Mouse (Mus musculus) CH12.LX (cell line): ENCODE measurements around the gene Gal3st3. TPM values are rescaled to one million over a fixed set of nuclear protein-coding genes. Genes with fewer than 3 reads are reported as not detected.

Experiments used
- DNase-seq: peaks from one replicate; pipeline ENCODE4 v3.0.0-alpha.2; 2013; ENCODE audit errors: extremely low read depth
- H3K27ac ChIP-seq: 2 replicates; pipeline ENCODE4 v1.5.1; 2012; ENCODE audit warnings: low read depth, mild to moderate bottlenecking, control low read depth, moderate library complexity; ENCODE audit not compliant: insufficient read depth
- H3K27me3 ChIP-seq: replicated peaks from 2 replicates; pipeline ENCODE3; 2012; ENCODE audit warnings: inconsistent platforms
- H3K36me3 ChIP-seq, 2 experiments: replicated peaks in 1 of 2; 2 replicates each; pipeline versions ENCODE3 to v1.6.1; 2012; ENCODE audit warnings: inconsistent platforms in 1 of 2, low read length in 1 of 2, mild to moderate bottlenecking in 1 of 2, mixed read lengths in 1 of 2, moderate library complexity in 1 of 2; ENCODE audit not compliant: control insufficient read depth in 1 of 2, insufficient read depth in 1 of 2
- H3K4me1 ChIP-seq, 2 experiments: 2 replicates each; pipeline ENCODE4 v1.6.1; 2012; ENCODE audit warnings: inconsistent platforms in 1 of 2, moderate library complexity in 1 of 2; ENCODE audit not compliant: insufficient read depth in 2 of 2, control insufficient read depth in 1 of 2
- H3K4me2 ChIP-seq: 2 replicates; pipeline ENCODE4 v1.6.1; 2012; ENCODE audit warnings: low read depth, mild to moderate bottlenecking, control low read depth; ENCODE audit not compliant: poor library complexity, insufficient read depth, severe bottlenecking
- H3K4me3 ChIP-seq, 3 experiments: fragments of 150-350 bp in 1 of 3; sonication (generic) in 1 of 3; replicated peaks in 1 of 3; 2 replicates each; pipeline versions ENCODE3 to v1.5.1; 2011 to 2012; ENCODE audit warnings: low read depth in 2 of 3, low read length in 2 of 3, mild to moderate bottlenecking in 2 of 3, moderate library complexity in 2 of 3, control low read depth in 1 of 3, improper control_type of control experiment in 1 of 3, inconsistent platforms in 1 of 3, mixed read lengths in 1 of 3; ENCODE audit not compliant: poor library complexity in 1 of 3
- H3K79me2 ChIP-seq: replicated peaks from 2 replicates; pipeline ENCODE4 v1.6.1; 2012; ENCODE audit warnings: mild to moderate bottlenecking, moderate library complexity; ENCODE audit not compliant: control insufficient read depth, poor library complexity, insufficient read depth, severe bottlenecking; ENCODE audit errors: extremely low read depth
- H3K9ac ChIP-seq: 2 replicates; pipeline ENCODE4 v1.6.1; 2012; ENCODE audit warnings: low read depth, mild to moderate bottlenecking, control low read depth, moderate library complexity; ENCODE audit not compliant: insufficient read depth
- H3K9me3 ChIP-seq: replicated peaks from 2 replicates; pipeline ENCODE3; 2012; ENCODE audit warnings: low read length, inconsistent platforms, mixed read lengths
- BHLHE40 ChIP-seq: IDR thresholded peaks from 2 replicates; pipeline ENCODE4 v1.6.1; 2011; ENCODE audit warnings: mild to moderate bottlenecking, low read depth, low read length, improper control_type of control experiment
- ELF1 ChIP-seq: IDR thresholded peaks from 2 replicates; pipeline ENCODE4 v1.6.1; 2014; ENCODE audit warnings: low read depth, mild to moderate bottlenecking, inconsistent platforms, low read length, improper control_type of control experiment
- EP300 ChIP-seq: IDR thresholded peaks from 2 replicates; pipeline ENCODE4 v1.6.1; 2011; ENCODE audit warnings: low read length, improper control_type of control experiment
- GABPA ChIP-seq: IDR thresholded peaks from 2 replicates; pipeline ENCODE4 v1.6.1; 2012; ENCODE audit warnings: low read depth, low read length, improper control_type of control experiment, inconsistent platforms; ENCODE audit not compliant: insufficient replicate concordance
- IRF4 ChIP-seq: IDR thresholded peaks from 2 replicates; pipeline ENCODE4 v1.6.1; 2014; ENCODE audit warnings: low read depth, mild to moderate bottlenecking, inconsistent platforms, low read length, improper control_type of control experiment
- MAFK ChIP-seq: IDR thresholded peaks from 2 replicates; pipeline ENCODE4 v1.6.1; 2011; ENCODE audit warnings: low read length, improper control_type of control experiment; ENCODE audit not compliant: insufficient replicate concordance
- MAX ChIP-seq: IDR thresholded peaks from 2 replicates; pipeline ENCODE4 v1.6.1; 2011; ENCODE audit warnings: low read length, improper control_type of control experiment
- MAZ ChIP-seq: IDR thresholded peaks from 2 replicates; pipeline ENCODE4 v1.6.1; 2012; ENCODE audit warnings: low read depth, mild to moderate bottlenecking, inconsistent platforms, low read length, improper control_type of control experiment, moderate library complexity
- MEF2A ChIP-seq: IDR thresholded peaks from 2 replicates; pipeline ENCODE4 v1.6.1; 2014; ENCODE audit warnings: low read depth, mild to moderate bottlenecking, inconsistent platforms, low read length, improper control_type of control experiment, borderline replicate concordance
- MXI1 ChIP-seq: IDR thresholded peaks from 2 replicates; pipeline ENCODE4 v1.6.1; 2011; ENCODE audit warnings: mild to moderate bottlenecking, low read depth, low read length, improper control_type of control experiment
- POLR2A ChIP-seq: IDR thresholded peaks from 2 replicates; pipeline ENCODE4 v1.6.1; 2011; ENCODE audit warnings: low read depth, mild to moderate bottlenecking, improper control_type of control experiment, low read length
- POLR2AphosphoS2 ChIP-seq: IDR thresholded peaks from 2 replicates; pipeline ENCODE4 v1.6.1; 2011; ENCODE audit warnings: low read depth, low read length, improper control_type of control experiment
- RAD21 ChIP-seq: IDR thresholded peaks from 2 replicates; pipeline ENCODE4 v1.6.1; 2011; ENCODE audit warnings: low read depth, mild to moderate bottlenecking, low read length, improper control_type of control experiment, moderate library complexity
- RCOR1 ChIP-seq: conservative IDR thresholded peaks from 2 replicates; pipeline ENCODE4 v1.6.1; 2012; ENCODE audit warnings: low read depth, mild to moderate bottlenecking, inconsistent platforms, low read length, improper control_type of control experiment
- TCF12 ChIP-seq: IDR thresholded peaks from 2 replicates; pipeline ENCODE4 v1.6.1; 2014; ENCODE audit warnings: low read depth, mild to moderate bottlenecking, inconsistent platforms, low read length, improper control_type of control experiment
- ZC3H11A ChIP-seq: IDR thresholded peaks from 2 replicates; pipeline ENCODE4 v1.6.1; 2012; ENCODE audit warnings: low read depth, mild to moderate bottlenecking, inconsistent platforms, low read length, improper control_type of control experiment
- dilution Hi-C: fragments of 300-500 bp; cut with MboI; formaldehyde crosslinking; loops from 2 replicates; pipeline ENCODE4 v1.14.3; 2020; ENCODE audit warnings: low sequenced_read_pairs; ENCODE audit not compliant: extremely low pct_unique_long_range_greater_than_20kb, extremely low pct_ligation_motif_present
- in situ Hi-C: fragments of 300-500 bp; cut with MboI; formaldehyde crosslinking; loops from 3 replicates; pipeline ENCODE4 v1.14.3; 2019; ENCODE audit warnings: low sequenced_read_pairs, low pct_ligation_motif_present, low pct_unique_long_range_greater_than_20kb, mixed read lengths
- polyA plus RNA-seq: library from polyadenylated mRNA; unstranded; fragments of >175 nt; gene quantifications from 2 replicates; pipeline ENCODE4 v1.2.1, GENCODE M21; 2012; ENCODE audit warnings: low read depth; ENCODE audit not compliant: insufficient read length
- total RNA-seq, 2 experiments: library from RNA; depleted of rRNA; stranded (reverse); fragments of 300-350 nt in 1 of 2; fragments of >200 nt in 1 of 2; gene quantifications; 2 replicates each; pipeline ENCODE4 v1.2.3; 2012 to 2014

The Gal3st3 gene
- total and polyA plus RNA-seq, 3 experiments = not detected

DNA sequence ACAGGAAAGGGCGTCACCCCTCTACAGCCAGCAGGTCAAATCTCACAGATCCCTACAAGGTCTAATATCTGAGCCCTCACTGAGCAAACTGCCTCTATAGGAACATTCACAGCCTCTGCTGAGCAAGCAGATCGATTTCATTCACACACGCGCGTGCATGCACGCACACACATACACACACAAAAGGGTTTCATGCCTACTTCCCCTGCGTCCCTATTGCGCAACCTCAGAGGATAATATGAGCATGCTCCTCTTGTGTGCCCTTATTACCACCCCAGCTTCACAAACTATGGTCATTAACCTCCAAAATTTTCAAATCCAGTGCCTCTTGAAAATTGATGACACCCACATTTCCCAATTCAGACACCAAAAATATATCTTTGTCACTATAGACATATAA is 15.1 kb downstream of the Gal3st3 start:
- no peak overlapping the region for H3K9ac ChIP-seq
- H3K36me3 ChIP-seq = no peaks in the 10 kb centered on the region
- H3K4me2 ChIP-seq = no peak overlapping the region
- no peak overlapping the region for H3K27ac ChIP-seq
- peaks cover 38% of the 10 kb centered on the region for H3K27me3 ChIP-seq
- no peaks in the 10 kb centered on the region for H3K79me2 ChIP-seq
- peaks cover 15% of the 10 kb centered on the region for H3K9me3 ChIP-seq
- in situ Hi-C loops (no loop called here), dilution Hi-C loops (no loop called here)
- DNase-seq = no peak
- no peak overlapping the region for H3K4me3 ChIP-seq
- no peak for TF ChIP-seq EP300
- TF ChIP-seq GABPA = no peak
- no peak for TF ChIP-seq POLR2A
- TF ChIP-seq MAX = no peak
- H3K4me1 ChIP-seq = no peaks in the 10 kb centered on the region

DNA sequence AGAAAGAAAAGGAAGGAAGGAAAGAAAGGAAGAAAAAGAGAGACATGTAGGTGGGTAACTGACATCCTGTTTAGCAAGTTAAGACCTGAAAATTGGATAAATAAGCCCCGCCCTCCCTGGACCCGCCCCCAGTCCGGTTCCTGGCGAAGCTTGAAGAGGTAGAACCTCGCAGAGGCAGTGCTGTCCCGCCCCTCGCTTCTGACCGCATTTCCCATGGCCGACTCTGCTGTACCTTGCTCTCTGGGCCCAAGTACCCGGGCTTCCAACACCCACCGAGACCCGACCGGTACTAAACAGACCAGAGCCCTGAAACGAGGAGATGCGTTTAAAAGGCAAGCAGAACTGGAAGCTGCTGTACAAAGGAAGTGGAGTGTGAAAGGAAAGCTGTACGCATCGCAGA is 25.7 kb downstream of the Gal3st3 start:
- no peaks in the 10 kb centered on the region for H3K79me2 ChIP-seq
- H3K4me1 ChIP-seq = peaks cover 3 to 7% of the 10 kb centered on the region in 2 experiments; a peak in 3 of 4 replicates
- in situ Hi-C loops = no loop called here
- dilution Hi-C loops = no loop called here
- H3K4me2 ChIP-seq = 0 out of 2 replicates have a peak overlapping the region, but pooled peaks have one; percentile 25
- no peak overlapping the region for H3K27ac ChIP-seq
- H3K9me3 ChIP-seq = no peaks in the 10 kb centered on the region
- H3K27me3 ChIP-seq = peaks cover 2% of the 10 kb centered on the region
- DNase-seq = peak; percentile 34
- H3K4me3 ChIP-seq = no peak overlapping the region
- H3K9ac ChIP-seq = 0 out of 2 replicates have a peak overlapping the region, but pooled peaks have one; percentile 18
- no peaks in the 10 kb centered on the region for H3K36me3 ChIP-seq
- TF ChIP-seq MAX = no peak
- TF ChIP-seq ZC3H11A = no peak
- TF ChIP-seq TCF12 = 0 out of 2 replicates have a peak, but pooled peaks have one; percentile 19
- TF ChIP-seq MXI1 = no peak
- no peak for TF ChIP-seq MAFK
- TF ChIP-seq POLR2A = no peak
- TF ChIP-seq MAZ = no peak
- TF ChIP-seq POLR2AphosphoS2 = no peak
- TF ChIP-seq ELF1 = no peak

DNA sequence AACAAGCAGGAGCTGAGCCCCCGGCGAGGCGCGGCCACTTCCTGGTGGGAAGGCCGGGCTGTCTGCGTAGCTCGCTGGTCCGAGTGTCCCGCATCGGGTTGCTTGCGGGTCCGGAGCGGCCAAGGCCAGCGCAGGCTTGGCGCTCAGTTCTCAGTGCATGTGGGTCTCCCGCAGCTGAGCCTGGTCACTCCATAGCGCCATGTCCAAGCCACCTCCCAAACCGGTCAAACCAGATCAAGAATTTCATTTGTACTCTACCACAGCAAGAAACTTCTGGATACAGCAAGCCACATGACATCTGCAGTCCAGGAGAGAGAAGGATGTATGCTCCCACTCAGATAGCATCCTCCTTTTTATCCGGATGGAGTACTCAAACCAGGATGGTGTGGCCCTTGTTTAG is 29.8 kb downstream of the Gal3st3 start:
- no peaks in the 10 kb centered on the region for H3K36me3 ChIP-seq
- no peak for DNase-seq
- H3K4me1 ChIP-seq = peaks cover 6 to 7% of the 10 kb centered on the region in 2 experiments
- dilution Hi-C loops = no loop called here
- H3K27ac ChIP-seq = no peak overlapping the region
- H3K4me2 ChIP-seq = no peak overlapping the region
- H3K9me3 ChIP-seq = no peaks in the 10 kb centered on the region
- H3K79me2 ChIP-seq = no peaks in the 10 kb centered on the region
- no peak for TF ChIP-seq RAD21
- no peak for TF ChIP-seq MAZ
- TF ChIP-seq IRF4 = no peak
- no peak for TF ChIP-seq MXI1
- TF ChIP-seq RCOR1 = no peak
- TF ChIP-seq BHLHE40 = no peak
- no peak for TF ChIP-seq MEF2A
- TF ChIP-seq, all 38 proteins: peak for 0
- Histone ChIP-seq H3K27me3 (peaks cover 2% of the 10 kb centered on the region), H3K9ac (no peak overlapping the region), H3K4me3 (no peak overlapping the region)
- in situ Hi-C loops = no loop called here
